Mouse (Mus musculus) MN1 (cell line): ENCODE results near the gene Zbtb7a.

Experiments used
- DNase-seq: peaks from one replicate; pipeline ENCODE4 v3.0.0-alpha.2; 2016; ENCODE audit warnings: low spot score

The Zbtb7a gene

GRCm38 (mm10) chr10:81138821-81139528 lies 4.0 kb downstream of the Zbtb7a start:
- DNase-seq: no peak

- no peak for DNase-seq
Observed at GRCm38 (mm10) chr10:81139529-81139846, 4.5 kb downstream of the Zbtb7a start.

- no peak for DNase-seq
Observed at GRCm38 (mm10) chr10:81140005-81140404, 5.0 kb downstream of the Zbtb7a start.

GRCm38 (mm10) chr10:81140717-81141454 lies 5.9 kb downstream of the Zbtb7a start:
- DNase-seq: peak; percentile 50

- DNase-seq: no peak
Observed at GRCm38 (mm10) chr10:81141455-81142210, 6.6 kb downstream of the Zbtb7a start.

- DNase-seq: peak; percentile 51
Observed at GRCm38 (mm10) chr10:81142551-81142981, 7.5 kb downstream of the Zbtb7a start.

GRCm38 (mm10) chr10:81143157-81143633 lies 8.2 kb downstream of the Zbtb7a start:
- DNase-seq: peak; percentile 47

GRCm38 (mm10) chr10:81143845-81144437 lies 8.9 kb downstream of the Zbtb7a start:
- no peak for DNase-seq

GRCm38 (mm10) chr10:81144667-81145066 lies 9.6 kb downstream of the Zbtb7a start:
- DNase-seq: peak; percentile 81

- DNase-seq: no peak
Observed at GRCm38 (mm10) chr10:81145307-81145706, 10.3 kb downstream of the Zbtb7a start.

- DNase-seq: peak; percentile 62
Observed at GRCm38 (mm10) chr10:81145778-81146177, 10.8 kb downstream of the Zbtb7a start.

GRCm38 (mm10) chr10:81146296-81146695 lies 11.3 kb downstream of the Zbtb7a start:
- DNase-seq: no peak

- DNase-seq: no peak
Observed at GRCm38 (mm10) chr10:81151261-81151660, 16.2 kb downstream of the Zbtb7a start.

- DNase-seq: peak; percentile 58
Observed at GRCm38 (mm10) chr10:81152609-81153008, 17.6 kb downstream of the Zbtb7a start.

GRCm38 (mm10) chr10:81154313-81154712 lies 19.3 kb downstream of the Zbtb7a start:
- DNase-seq: no peak

- DNase-seq: peak; percentile 73
Observed at GRCm38 (mm10) chr10:81154736-81155135, 19.7 kb downstream of the Zbtb7a start.

GRCm38 (mm10) chr10:81161602-81162317 lies 26.7 kb downstream of the Zbtb7a start:
- DNase-seq: no peak

GRCm38 (mm10) chr10:81162318-81162652 lies 27.3 kb downstream of the Zbtb7a start:
- DNase-seq: no peak

GRCm38 (mm10) chr10:81165118-81165517 lies 30.1 kb downstream of the Zbtb7a start:
- no peak for DNase-seq

GRCm38 (mm10) chr10:81167200-81168086 lies 32.4 kb downstream of the Zbtb7a start, which contains the start of gene Pias4:
Gene Pias4 (minus strand): TSS chr10:81167923.
- peak; percentile 100 for DNase-seq

GRCm38 (mm10) chr10:81168087-81168431 lies 33.0 kb downstream of the Zbtb7a start:
- DNase-seq: no peak
